Mouse (Mus musculus) cerebellum, adult 11-12 months (tissue): ENCODE measurements at regions not wholly inside any gene's neighbourhood (a gene's known extent, or its start where the extent isn't known, plus 50 kb on each side); places are given as distances from the start of the nearest gene placed in this dataset.
"Not testable (repeated sequence)": the region's sequence is repeated elsewhere in the genome, so short reads cannot be mapped to it uniquely, and the experiment has no call there.

Experiments used
- DNase-seq: peaks from one replicate; pipeline ENCODE4 v3.0.0; 2022

- DNase-seq, result no peak
These were observed 1006.6 kb upstream of the Gm8797 start for GRCm38 (mm10) chr3:4744003-4744402.

- no peak for DNase-seq
These were observed 1006.0 kb upstream of the Gm8797 start for GRCm38 (mm10) chr3:4744611-4745010.

GRCm38 (mm10) chr3:4756099-4756498 is 994.5 kb upstream of the Gm8797 start:
- no peak for DNase-seq

GRCm38 (mm10) chr3:4757113-4757512 is 993.5 kb upstream of the Gm8797 start:
- DNase-seq, result no peak

- no peak for DNase-seq
These were observed 987.5 kb upstream of the Gm8797 start for GRCm38 (mm10) chr3:4763076-4763475.

GRCm38 (mm10) chr3:4776632-4777031 is 974.0 kb upstream of the Gm8797 start:
- DNase-seq, result no peak

GRCm38 (mm10) chr3:4785160-4785559 is 965.4 kb upstream of the Gm8797 start:
- no peak for DNase-seq

GRCm38 (mm10) chr3:4793141-4793540 is 957.5 kb upstream of the Gm8797 start:
- no peak for DNase-seq

- DNase-seq, result no peak
These were observed 954.3 kb upstream of the Gm8797 start for GRCm38 (mm10) chr3:4796041-4796908.

- DNase-seq, result peak; percentile 7
These were observed 953.6 kb upstream of the Gm8797 start for GRCm38 (mm10) chr3:4796909-4797566.

GRCm38 (mm10) chr3:4797567-4797940 is 953.1 kb upstream of the Gm8797 start:
- DNase-seq, result no peak

- DNase-seq, result no peak
These were observed 952.2 kb upstream of the Gm8797 start for GRCm38 (mm10) chr3:4798366-4798765.

GRCm38 (mm10) chr3:4834459-4834858 is 916.1 kb upstream of the Gm8797 start:
- DNase-seq, result no peak

- no peak for DNase-seq
These were observed 915.0 kb upstream of the Gm8797 start for GRCm38 (mm10) chr3:4835645-4836044.

- no peak for DNase-seq
These were observed 913.7 kb upstream of the Gm8797 start for GRCm38 (mm10) chr3:4836888-4837287.

- no peak for DNase-seq
These were observed 895.5 kb upstream of the Gm8797 start for GRCm38 (mm10) chr3:4854958-4855566.

- DNase-seq, result no peak
These were observed 894.0 kb upstream of the Gm8797 start for GRCm38 (mm10) chr3:4856571-4856970.

- DNase-seq, result no peak
These were observed 884.4 kb upstream of the Gm8797 start for GRCm38 (mm10) chr3:4866226-4866625.

GRCm38 (mm10) chr3:4885916-4886315 is 864.7 kb upstream of the Gm8797 start:
- no peak for DNase-seq

- DNase-seq, result no peak
These were observed 857.5 kb upstream of the Gm8797 start for GRCm38 (mm10) chr3:4893108-4893507.

- DNase-seq, result no peak
These were observed 854.8 kb upstream of the Gm8797 start for GRCm38 (mm10) chr3:4895811-4896210.

- not testable (repeated sequence) for DNase-seq
These were observed 843.0 kb upstream of the Gm8797 start for GRCm38 (mm10) chr3:4907556-4907955.

GRCm38 (mm10) chr3:4930731-4931130 is 819.9 kb upstream of the Gm8797 start:
- not testable (repeated sequence) for DNase-seq

- no peak for DNase-seq
These were observed 779.1 kb upstream of the Gm8797 start for GRCm38 (mm10) chr3:4971496-4971895.
